Mouse (Mus musculus) lung, embryonic 14.5 days (tissue): ENCODE measurements at regions not wholly inside any gene's neighbourhood (a gene's known extent, or its start where the extent isn't known, plus 50 kb on each side); places are given as distances from the start of the nearest gene placed in this dataset.

Source experiments
- ATAC-seq: fragments of 200-750 bp; cut with Nextera tagmentation; 2 replicates; pipeline ENCODE4 v1.8.0; 2017; ENCODE audit warnings: mild to moderate bottlenecking, moderate TSS enrichment, moderate library complexity; ENCODE audit not compliant: insufficient read depth
- DNase-seq: peaks from one replicate; pipeline ENCODE4 v3.0.0-alpha.2; 2015
- H3K27ac ChIP-seq: fragments of 300-500 bp; sonication (generic); 2 replicates; pipeline ENCODE4 v1.5.1; 2014; ENCODE audit warnings: low read depth, mild to moderate bottlenecking, moderate library complexity
- H3K27me3 ChIP-seq: fragments of 300-500 bp; sonication (generic); 2 replicates; pipeline ENCODE4 v1.6.1; 2014; ENCODE audit warnings: low read length, control low read depth; ENCODE audit not compliant: insufficient read depth
- H3K36me3 ChIP-seq: fragments of 300-500 bp; sonication (generic); 2 replicates; pipeline ENCODE4 v1.6.1; 2014; ENCODE audit warnings: control low read depth; ENCODE audit not compliant: insufficient read depth
- H3K4me1 ChIP-seq: fragments of 300-500 bp; sonication (generic); 2 replicates; pipeline ENCODE4 v1.6.1; 2014; ENCODE audit warnings: antibody characterized with exemption, control low read depth; ENCODE audit not compliant: insufficient read depth
- H3K4me2 ChIP-seq: fragments of 300-500 bp; sonication (generic); 2 replicates; pipeline ENCODE4 v1.6.1; 2014; ENCODE audit warnings: mild to moderate bottlenecking
- H3K4me3 ChIP-seq: fragments of 300-500 bp; sonication (generic); 2 replicates; pipeline ENCODE4 v1.5.1; 2014; ENCODE audit warnings: low read depth, low read length
- H3K9ac ChIP-seq: fragments of 300-500 bp; sonication (generic); 2 replicates; pipeline ENCODE4 v1.6.1; 2014
- H3K9me3 ChIP-seq: fragments of 300-500 bp; sonication (generic); 2 replicates; pipeline ENCODE4 v1.6.1; 2016; ENCODE audit warnings: low read depth, low read length, control low read depth
- CTCF ChIP-seq: IDR thresholded peaks from 2 replicates; pipeline ENCODE4 v1.5.1; 2016; ENCODE audit warnings: antibody characterized with exemption, low read depth
- WGBS: fragments of 180-500 bp; shearing (Covaris S2); extraction: QIAGEN DNeasy Blood & Tissue Kit; methylation state at CpG from one replicate; pipeline ENCODE4 v1.1.7; 2014; 5-methylcytosine and 5-hydroxymethylcytosine counted together

GRCm38 (mm10) chr4:99597781-99598180 is 58.3 kb upstream of the Foxd3 start:
- Histone ChIP-seq H3K4me2 (no peak overlapping the region), H3K27ac (no peak overlapping the region), H3K27me3 (no peaks in the 10 kb centered on the region), H3K4me3 (no peak overlapping the region), H3K9ac (no peak overlapping the region), H3K4me1 (no peaks in the 10 kb centered on the region), H3K36me3 (no peaks in the 10 kb centered on the region), H3K9me3 (no peaks in the 10 kb centered on the region)
- ATAC-seq, result no peak; the same call in 1 of the 2 replicates
- WGBS, result 43% methylated on average over 5 of the region's 5 CpGs
- no peak for TF ChIP-seq CTCF
- DNase-seq, result peak; percentile 80

- WGBS, result 38% methylated on average over 10 of the region's 10 CpGs
- Histone ChIP-seq H3K9me3 (no peaks in the 10 kb centered on the region), H3K27ac (no peak overlapping the region), H3K4me3 (no peak overlapping the region), H3K4me1 (no peaks in the 10 kb centered on the region), H3K36me3 (no peaks in the 10 kb centered on the region), H3K27me3 (no peaks in the 10 kb centered on the region), H3K9ac (no peak overlapping the region), H3K4me2 (peak overlapping the region; percentile 1; the same call in 1 of the 2 replicates)
- TF ChIP-seq CTCF, result no peak
- DNase-seq, result peak; percentile 10
- ATAC-seq, result no peak
Measured at GRCm38 (mm10) chr4:99600741-99601140, 55.4 kb upstream of the Foxd3 start.

GRCm38 (mm10) chr4:99601463-99601862 is 54.6 kb upstream of the Foxd3 start:
- no peak overlapping the region for H3K4me3 ChIP-seq
- no peaks in the 10 kb centered on the region for H3K27me3 ChIP-seq
- no peaks in the 10 kb centered on the region for H3K36me3 ChIP-seq
- no peak for DNase-seq
- no peaks in the 10 kb centered on the region for H3K9me3 ChIP-seq
- 39% methylated on average over 6 of the region's 6 CpGs for WGBS
- no peak for ATAC-seq
- H3K4me2 ChIP-seq, result no peak overlapping the region
- H3K4me1 ChIP-seq, result no peaks in the 10 kb centered on the region
- H3K9ac ChIP-seq, result no peak overlapping the region
- H3K27ac ChIP-seq, result no peak overlapping the region
- TF ChIP-seq CTCF, result no peak
